Mouse (Mus musculus) limb, embryonic 14.5 days (tissue): Measurements from ENCODE around the gene Zfp629. TPM values are rescaled to one million over a fixed set of nuclear protein-coding genes. Genes with fewer than 3 reads are reported as not detected.

Source experiments
- ATAC-seq: fragments of 200-750 bp; cut with Nextera tagmentation; 2 replicates; pipeline ENCODE4 v1.8.0; 2017; ENCODE audit warnings: low read depth, moderate number of reproducible peaks, moderate TSS enrichment; ENCODE audit not compliant: low FRiP score
- DNase-seq: peaks from one replicate; pipeline ENCODE4 v3.0.0-alpha.2; 2015; ENCODE audit warnings: low spot score
- H3K27ac ChIP-seq: fragments of 300-500 bp; sonication (generic); replicated peaks from 2 replicates; pipeline ENCODE4 v1.5.1; 2014; ENCODE audit warnings: low read depth, mild to moderate bottlenecking, low read length, moderate library complexity, mixed read lengths
- H3K27me3 ChIP-seq: fragments of 300-500 bp; sonication (generic); 2 replicates; pipeline ENCODE4 v1.6.1; 2014; ENCODE audit warnings: low read length, mixed read lengths; ENCODE audit not compliant: control insufficient read depth, insufficient read depth
- H3K36me3 ChIP-seq: fragments of 300-500 bp; sonication (generic); 2 replicates; pipeline ENCODE4 v1.6.1; 2014; ENCODE audit warnings: mild to moderate bottlenecking, low read length, moderate library complexity, mixed read lengths; ENCODE audit not compliant: control insufficient read depth, insufficient read depth
- H3K4me1 ChIP-seq: fragments of 300-500 bp; sonication (generic); 2 replicates; pipeline ENCODE4 v1.6.1; 2014; ENCODE audit warnings: antibody characterized with exemption, low read length, mixed read lengths; ENCODE audit not compliant: control insufficient read depth, insufficient read depth
- H3K4me2 ChIP-seq: fragments of 300-500 bp; sonication (generic); replicated peaks from 2 replicates; pipeline ENCODE4 v1.6.1; 2014; ENCODE audit warnings: low read depth, mild to moderate bottlenecking, low read length, moderate library complexity; ENCODE audit not compliant: severe bottlenecking
- H3K4me3 ChIP-seq: fragments of 300-500 bp; sonication (generic); replicated peaks from 2 replicates; pipeline ENCODE4 v1.5.1; 2014; ENCODE audit warnings: low read length
- H3K9ac ChIP-seq: fragments of 300-500 bp; sonication (generic); 2 replicates; pipeline ENCODE4 v1.6.1; 2014; ENCODE audit warnings: mild to moderate bottlenecking, low read depth, low read length, moderate library complexity; ENCODE audit not compliant: severe bottlenecking
- H3K9me3 ChIP-seq: fragments of 300-500 bp; sonication (generic); 2 replicates; pipeline ENCODE4 v1.6.1; 2016; ENCODE audit warnings: low read length; ENCODE audit not compliant: control insufficient read depth
- POLR2A ChIP-seq: fragments of 200-500 bp; IDR thresholded peaks from 2 replicates; pipeline ENCODE4 v1.8.0; 2012; ENCODE audit warnings: inconsistent platforms, mild to moderate bottlenecking, moderate library complexity, borderline replicate concordance; ENCODE audit not compliant: insufficient read depth, insufficient read length; ENCODE audit errors: extremely low read depth
- WGBS: fragments of 180-500 bp; shearing (Covaris S2); extraction: QIAGEN DNeasy Blood & Tissue Kit; methylation state at CpG from one replicate; pipeline ENCODE4 v1.1.7; 2014; 5-methylcytosine and 5-hydroxymethylcytosine counted together
- polyA plus RNA-seq, 2 experiments: library from polyadenylated mRNA; depleted of rRNA in 1 of 2; stranded (reverse) in 1 of 2; unstranded in 1 of 2; fragments of >200 nt; fragmentation: Nextera tagmentation in 1 of 2; extraction: Ambion mirVana in 1 of 2; gene quantifications; 2 replicates each; pipeline versions ENCODE4 v1.2.1 to v1.2.3; 2012 to 2014

Gene Zfp629
- polyA plus RNA-seq, 2 experiments = 13.9 to 23.8 TPM

- Histone ChIP-seq H3K36me3 (peaks cover 56% of the 10 kb centered on the region), H3K9ac (no peak overlapping the region), H3K4me1 (peaks cover 10% of the 10 kb centered on the region; the same call in 1 of the 2 replicates), H3K27me3 (no peaks in the 10 kb centered on the region), H3K9me3 (no peaks in the 10 kb centered on the region), H3K4me2 (no peak overlapping the region), H3K4me3 (no peak overlapping the region), H3K27ac (no peak overlapping the region)
- DNase-seq (no peak), ATAC-seq (no peak)
- TF ChIP-seq POLR2A = no peak
- 95% methylated on average over 6 of the region's 6 CpGs for WGBS
These were observed 29.4 kb downstream of the Zfp629 start for GRCm38 (mm10) chr7:127586149-127586548.

GRCm38 (mm10) chr7:127585031-127585430 is 30.6 kb downstream of the Zfp629 start:
- H3K9ac ChIP-seq = no peak overlapping the region
- TF ChIP-seq POLR2A = no peak
- no peak overlapping the region for H3K4me3 ChIP-seq
- no peak for DNase-seq
- no peaks in the 10 kb centered on the region for H3K9me3 ChIP-seq
- no peak overlapping the region for H3K4me2 ChIP-seq
- H3K27me3 ChIP-seq = no peaks in the 10 kb centered on the region
- 77% methylated on average over 7 of the region's 7 CpGs for WGBS
- no peak overlapping the region for H3K27ac ChIP-seq
- no peak for ATAC-seq
- H3K36me3 ChIP-seq = peaks cover 57% of the 10 kb centered on the region
- H3K4me1 ChIP-seq = peaks cover 10% of the 10 kb centered on the region; the same call in 1 of the 2 replicates

GRCm38 (mm10) chr7:127583260-127583659 is 32.3 kb downstream of the Zfp629 start:
- H3K4me1 ChIP-seq = peaks cover 5% of the 10 kb centered on the region; the same call in 1 of the 2 replicates
- H3K27me3 ChIP-seq = no peaks in the 10 kb centered on the region
- ATAC-seq = no peak
- no peak for TF ChIP-seq POLR2A
- no peak overlapping the region for H3K9ac ChIP-seq
- WGBS = 91% methylated on average over 6 of the region's 6 CpGs
- H3K27ac ChIP-seq = no peak overlapping the region
- no peak overlapping the region for H3K4me2 ChIP-seq
- H3K4me3 ChIP-seq = no peak overlapping the region
- no peak for DNase-seq
- H3K36me3 ChIP-seq = peaks cover 67% of the 10 kb centered on the region
- no peaks in the 10 kb centered on the region for H3K9me3 ChIP-seq

- peak overlapping the region; percentile 78 for H3K9ac ChIP-seq
- H3K4me2 ChIP-seq = peak overlapping the region; percentile 89
- peaks cover 29% of the 10 kb centered on the region for H3K36me3 ChIP-seq
- no peak for TF ChIP-seq POLR2A
- 0 out of 2 replicates have a peak overlapping the region, but pooled peaks have one; percentile 55 for H3K27ac ChIP-seq
- DNase-seq (no peak), ATAC-seq (no peak)
- peaks cover 18% of the 10 kb centered on the region for H3K4me1 ChIP-seq
- no peaks in the 10 kb centered on the region for H3K27me3 ChIP-seq
- 24% methylated on average over 7 of the region's 7 CpGs for WGBS
- no peaks in the 10 kb centered on the region for H3K9me3 ChIP-seq
- peak overlapping the region; percentile 72 for H3K4me3 ChIP-seq
These were observed 41.5 kb downstream of the Zfp629 start for GRCm38 (mm10) chr7:127574115-127574514.

GRCm38 (mm10) chr7:127573503-127574008 is 42.0 kb downstream of the Zfp629 start:
- peak overlapping the region; percentile 72 for H3K4me3 ChIP-seq
- ATAC-seq (peak; percentile 63), DNase-seq (no peak)
- peaks cover 28% of the 10 kb centered on the region for H3K36me3 ChIP-seq
- peaks cover 18% of the 10 kb centered on the region for H3K4me1 ChIP-seq
- 2% methylated on average over 26 of the region's 28 CpGs for WGBS
- H3K9ac ChIP-seq = peak overlapping the region; percentile 78
- peak overlapping the region; percentile 89 for H3K4me2 ChIP-seq
- H3K9me3 ChIP-seq = no peaks in the 10 kb centered on the region
- TF ChIP-seq POLR2A = no peak
- H3K27me3 ChIP-seq = no peaks in the 10 kb centered on the region
- peak overlapping the region; percentile 55 for H3K27ac ChIP-seq
